Mouse (Mus musculus): ENCODE measurements around the gene Cerk.

Gene Cerk

GRCm38 (mm10) chr15:86089991-86090529, 95.9 kb downstream of the Cerk start:
- no peak for DNase-seq (ENCODE audit: low read depth)
